Mouse (Mus musculus): ENCODE measurements around the gene Btbd3. TPM values are rescaled to one million over a fixed set of nuclear protein-coding genes. Genes with fewer than 3 reads are reported as not detected.

Btbd3 gene
- under 1 TPM; 0.33 to 0.38 TPM for total RNA-seq (2023)

GRCm38 (mm10) chr2:138256411-138256810 lies at the start of gene Btbd3:
Gene Btbd3, plus strand, starts transcription at chr2:138256565.

